Mouse (Mus musculus) heart, embryonic 13.5 days (tissue): ENCODE results near the gene Nupr1l. TPM values are rescaled to one million over a fixed set of nuclear protein-coding genes. Genes with fewer than 3 reads are reported as not detected.

Experiments
- ATAC-seq: fragments of 200-750 bp; cut with Nextera tagmentation; 2 replicates; pipeline ENCODE4 v1.8.0; 2017; ENCODE audit warnings: moderate TSS enrichment; ENCODE audit not compliant: insufficient number of reproducible peaks, low FRiP score, low TSS enrichment; ENCODE audit errors: extremely low read depth
- H3K27ac ChIP-seq: fragments of 300-500 bp; sonication (generic); replicated peaks from 2 replicates; pipeline ENCODE4 v1.5.1; 2015; ENCODE audit warnings: moderate library complexity, mild to moderate bottlenecking, inconsistent platforms
- H3K27me3 ChIP-seq: fragments of 300-500 bp; sonication (generic); replicated peaks from 2 replicates; pipeline ENCODE4 v1.6.1; 2015; ENCODE audit warnings: mild to moderate bottlenecking, inconsistent platforms
- H3K36me3 ChIP-seq: fragments of 300-500 bp; sonication (generic); 2 replicates; pipeline ENCODE4 v1.6.1; 2015; ENCODE audit warnings: mild to moderate bottlenecking, inconsistent platforms
- H3K4me1 ChIP-seq: fragments of 300-500 bp; sonication (generic); 2 replicates; pipeline ENCODE4 v1.6.1; 2015; ENCODE audit warnings: inconsistent platforms
- H3K4me2 ChIP-seq: fragments of 300-500 bp; sonication (generic); 2 replicates; pipeline ENCODE4 v1.6.1; 2015; ENCODE audit warnings: inconsistent platforms, mild to moderate bottlenecking, moderate library complexity
- H3K4me3 ChIP-seq: fragments of 300-500 bp; sonication (generic); 2 replicates; pipeline ENCODE4 v1.5.1; 2015; ENCODE audit warnings: moderate library complexity, mild to moderate bottlenecking, inconsistent platforms
- H3K9ac ChIP-seq: fragments of 300-500 bp; sonication (generic); 2 replicates; pipeline ENCODE4 v1.6.1; 2015; ENCODE audit warnings: inconsistent platforms, mild to moderate bottlenecking, moderate library complexity
- H3K9me3 ChIP-seq: fragments of 300-500 bp; sonication (generic); 2 replicates; pipeline ENCODE4 v1.6.1; 2016; ENCODE audit warnings: inconsistent platforms
- WGBS: fragments of 180-500 bp; shearing (Covaris S2); methylation state at CpG from one replicate; pipeline ENCODE4 v1.1.7; 2015; ENCODE audit warnings: mixed read lengths; 5-methylcytosine and 5-hydroxymethylcytosine counted together
- polyA plus RNA-seq: library from polyadenylated mRNA; unstranded; fragments of >200 nt; fragmentation: Nextera tagmentation; extraction: Ambion mirVana; gene quantifications from 2 replicates; pipeline ENCODE4 v1.2.1, GENCODE M21; 2015

Nupr1l gene
- 1.6 and 1.7 TPM in 2 replicates for polyA plus RNA-seq

GRCm38 (mm10) chr5:129908242-129908965 lies at the start of gene Nupr1l:
Nupr1l (plus strand) TSS chr5:129908540.
- WGBS, result under 1% methylated on average over 63 of the region's 63 CpGs

DNA sequence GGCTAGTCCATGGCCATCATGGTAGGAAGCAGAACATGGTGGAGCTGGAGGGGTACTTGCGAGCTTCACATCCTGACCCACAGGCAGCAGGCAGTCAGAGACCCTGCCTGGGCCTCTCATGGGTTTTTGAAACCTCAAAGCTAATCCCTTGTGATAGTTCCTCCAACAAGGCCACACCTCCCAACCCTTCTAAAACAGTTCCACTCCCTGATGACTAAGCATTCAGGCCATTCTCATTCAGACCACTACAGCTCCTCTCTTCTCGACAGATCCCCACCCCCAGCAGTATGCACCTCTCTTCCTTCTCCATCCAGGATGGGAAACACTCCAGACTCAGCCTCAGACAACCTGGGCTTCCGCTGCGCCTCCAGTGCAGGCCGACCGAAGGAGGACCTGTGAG lies 46.0 kb upstream of the Nupr1l start:
- H3K27me3 ChIP-seq, result no peaks in the 10 kb centered on the region
- no peak overlapping the region for H3K27ac ChIP-seq
- peaks cover 6% of the 10 kb centered on the region for H3K4me1 ChIP-seq
- no peak for ATAC-seq
- 94% methylated on average over 6 of the region's 6 CpGs for WGBS
- no peak overlapping the region for H3K4me2 ChIP-seq
- no peaks in the 10 kb centered on the region for H3K9me3 ChIP-seq
- H3K9ac ChIP-seq, result no peak overlapping the region
- peaks cover 51% of the 10 kb centered on the region for H3K36me3 ChIP-seq
- no peak overlapping the region for H3K4me3 ChIP-seq

More at GRCm38 (mm10) chr5:129908242-129908965, at the start of gene Nupr1l:
- peak; percentile 94 for ATAC-seq
- no peaks in the 10 kb centered on the region for H3K27me3 ChIP-seq
- peak within 1 kb of the TSS; percentile 91 for H3K4me2 ChIP-seq
- peak within 1 kb of the TSS; percentile 89 for H3K9ac ChIP-seq
- peak within 1 kb of the TSS; percentile 88 for H3K27ac ChIP-seq
- H3K36me3 ChIP-seq, result no peaks in the 10 kb centered on the region
- peak within 1 kb of the TSS; percentile 69 for H3K4me3 ChIP-seq
- H3K9me3 ChIP-seq, result no peaks in the 10 kb centered on the region
- H3K4me1 ChIP-seq, result peaks cover 10% of the 10 kb centered on the region; the same call in 1 of the 2 replicates

- Histone ChIP-seq H3K4me2 (peak overlapping the region; percentile 57), H3K4me3 (peak overlapping the region; percentile 11; the same call in 1 of the 2 replicates), H3K9me3 (no peaks in the 10 kb centered on the region), H3K27me3 (no peaks in the 10 kb centered on the region), H3K27ac (no peak overlapping the region), H3K36me3 (peaks cover 35% of the 10 kb centered on the region), H3K9ac (peak overlapping the region; percentile 73), H3K4me1 (peaks cover 6% of the 10 kb centered on the region)
- ATAC-seq, result no peak
- WGBS, result 12% methylated on average over 18 of the region's 18 CpGs
Observed at GRCm38 (mm10) chr5:129864467-129864866, 43.9 kb upstream of the Nupr1l start.

GRCm38 (mm10) chr5:129865841-129866240 lies 42.5 kb upstream of the Nupr1l start:
- ATAC-seq, result no peak
- no peaks in the 10 kb centered on the region for H3K27me3 ChIP-seq
- WGBS, result 76% methylated on average over 12 of the region's 12 CpGs
- H3K27ac ChIP-seq, result no peak overlapping the region
- no peaks in the 10 kb centered on the region for H3K9me3 ChIP-seq
- no peak overlapping the region for H3K4me3 ChIP-seq
- H3K9ac ChIP-seq, result no peak overlapping the region
- H3K36me3 ChIP-seq, result peaks cover 23% of the 10 kb centered on the region
- H3K4me2 ChIP-seq, result no peak overlapping the region
- peaks cover 6% of the 10 kb centered on the region for H3K4me1 ChIP-seq

- no peaks in the 10 kb centered on the region for H3K36me3 ChIP-seq
- H3K9me3 ChIP-seq, result no peaks in the 10 kb centered on the region
- H3K27ac ChIP-seq, result no peak overlapping the region
- no peaks in the 10 kb centered on the region for H3K27me3 ChIP-seq
- no peak overlapping the region for H3K9ac ChIP-seq
- 0 out of 2 replicates have a peak, but pooled peaks cover under 1% of the 10 kb centered on the region for H3K4me1 ChIP-seq
- 81% methylated on average over 19 of the region's 19 CpGs for WGBS
- no peak overlapping the region for H3K4me3 ChIP-seq
- ATAC-seq, result no peak
- no peak overlapping the region for H3K4me2 ChIP-seq
Observed at GRCm38 (mm10) chr5:129869238-129869995, 38.9 kb upstream of the Nupr1l start.

DNA sequence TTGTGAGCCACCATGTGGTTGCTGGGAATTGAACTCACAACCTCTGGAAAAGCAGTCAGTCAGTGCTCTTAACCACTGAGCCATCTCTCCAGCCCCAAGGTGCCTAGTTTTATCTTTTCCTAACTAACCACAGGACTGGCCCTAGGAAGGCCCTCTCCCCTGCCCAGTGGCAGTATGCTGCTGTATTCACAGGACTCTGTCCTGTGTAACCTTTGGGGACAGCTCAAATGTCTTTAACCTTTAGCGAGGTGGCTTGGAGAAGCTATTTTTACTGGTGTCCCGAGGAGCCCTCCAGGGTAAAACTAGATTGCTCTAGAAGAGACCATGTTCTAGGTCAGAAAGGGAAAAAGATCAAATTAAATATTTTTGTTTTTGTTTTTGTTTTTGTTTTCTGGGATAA lies 37.1 kb upstream of the Nupr1l start:
- H3K4me2 ChIP-seq, result no peak overlapping the region
- H3K36me3 ChIP-seq, result no peaks in the 10 kb centered on the region
- H3K27ac ChIP-seq, result no peak overlapping the region
- H3K9ac ChIP-seq, result no peak overlapping the region
- no peak for ATAC-seq
- 62% methylated on average over 2 of the region's 2 CpGs for WGBS
- no peaks in the 10 kb centered on the region for H3K4me1 ChIP-seq
- no peaks in the 10 kb centered on the region for H3K9me3 ChIP-seq
- H3K27me3 ChIP-seq, result no peaks in the 10 kb centered on the region
- H3K4me3 ChIP-seq, result no peak overlapping the region

DNA sequence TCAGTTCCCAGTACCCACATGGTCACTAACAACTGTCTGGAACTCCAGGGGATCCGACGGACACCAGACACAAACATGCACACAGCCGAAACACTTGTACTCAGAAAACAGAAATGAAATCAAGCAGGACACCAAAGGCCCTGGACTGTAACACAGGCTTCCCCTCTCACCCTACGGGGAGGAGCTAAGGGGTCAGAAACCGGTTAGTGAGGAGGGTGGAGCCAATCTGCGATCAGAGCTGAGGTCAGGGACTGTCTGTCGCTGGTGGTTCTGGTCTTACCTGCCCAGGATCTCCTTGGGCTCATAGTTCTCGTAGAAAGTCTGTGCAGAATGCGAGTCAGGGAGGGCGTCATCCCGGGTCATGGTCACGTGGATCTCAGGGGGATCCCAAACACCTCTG lies 34.4 kb upstream of the Nupr1l start:
- Histone ChIP-seq H3K27ac (no peak overlapping the region), H3K9me3 (no peaks in the 10 kb centered on the region), H3K4me3 (no peak overlapping the region), H3K4me1 (peaks cover 8% of the 10 kb centered on the region), H3K36me3 (no peaks in the 10 kb centered on the region), H3K27me3 (no peaks in the 10 kb centered on the region), H3K9ac (no peak overlapping the region), H3K4me2 (no peak overlapping the region)
- ATAC-seq, result no peak
- WGBS, result 75% methylated on average over 12 of the region's 12 CpGs

DNA sequence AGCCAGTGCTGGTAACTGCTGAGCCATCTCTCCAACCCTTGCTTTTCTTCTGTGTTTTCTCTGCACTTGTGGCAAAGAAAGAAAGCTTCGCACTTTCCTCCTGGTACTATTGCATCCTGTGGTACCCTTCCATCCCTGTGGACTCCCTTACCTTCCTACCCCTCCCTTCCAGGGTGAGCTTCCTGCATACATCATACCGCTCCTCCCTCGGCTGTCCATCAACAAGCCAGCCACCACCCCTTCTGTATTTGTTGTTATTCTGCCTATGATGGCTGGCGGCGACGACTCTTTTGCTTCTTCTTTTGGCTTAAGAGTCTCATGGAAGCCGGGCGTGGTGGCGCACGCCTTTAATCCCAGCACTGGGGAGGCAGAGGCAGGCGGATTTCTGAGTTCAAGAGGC lies 33.2 kb upstream of the Nupr1l start:
- Histone ChIP-seq H3K4me2 (no peak overlapping the region), H3K4me1 (peaks cover 8% of the 10 kb centered on the region), H3K36me3 (peaks cover 3% of the 10 kb centered on the region), H3K9me3 (no peaks in the 10 kb centered on the region), H3K27me3 (no peaks in the 10 kb centered on the region), H3K9ac (no peak overlapping the region), H3K27ac (no peak overlapping the region), H3K4me3 (no peak overlapping the region)
- 68% methylated on average over 11 of the region's 11 CpGs for WGBS
- no peak for ATAC-seq

DNA sequence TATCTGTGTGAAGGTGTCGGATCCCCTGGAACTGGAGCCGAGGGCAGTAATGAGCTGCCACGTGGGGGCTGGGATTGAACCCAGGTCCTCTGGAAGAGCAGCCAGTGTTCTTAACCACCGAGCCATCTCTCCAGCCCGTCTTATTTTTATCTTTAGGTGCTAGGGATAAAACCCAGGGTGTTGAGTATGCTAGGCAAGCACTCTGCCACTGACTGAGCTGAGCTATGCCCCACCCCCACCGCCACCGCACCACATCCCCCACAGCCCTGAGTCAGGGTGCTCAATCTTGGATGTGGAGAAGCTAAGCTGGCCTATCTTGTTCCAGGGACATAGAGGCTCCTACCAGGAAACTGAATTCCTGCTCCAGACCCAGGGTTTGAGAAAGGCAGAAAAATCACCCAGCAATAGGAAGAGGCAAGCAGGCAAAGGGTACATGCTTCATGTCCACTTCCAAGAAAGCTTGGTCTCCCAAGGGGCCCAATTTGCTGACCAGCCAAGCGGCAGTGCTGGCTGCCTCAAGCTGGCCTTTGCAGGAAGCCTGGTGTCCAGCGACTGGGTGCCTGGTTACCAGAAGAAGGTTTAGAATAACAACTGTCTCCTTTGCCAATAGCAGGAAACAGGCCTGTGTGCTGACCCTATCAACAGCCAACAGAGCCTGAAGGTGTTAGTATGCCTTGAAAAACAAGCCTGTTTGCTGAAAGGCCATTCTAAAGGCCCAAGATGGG lies 30.4 kb upstream of the Nupr1l start:
- Histone ChIP-seq H3K27ac (0 out of 2 replicates have a peak overlapping the region, but pooled peaks have one; percentile 24), H3K4me1 (peaks cover 8% of the 10 kb centered on the region)
- 45% methylated on average over 9 of the region's 9 CpGs for WGBS

DNA sequence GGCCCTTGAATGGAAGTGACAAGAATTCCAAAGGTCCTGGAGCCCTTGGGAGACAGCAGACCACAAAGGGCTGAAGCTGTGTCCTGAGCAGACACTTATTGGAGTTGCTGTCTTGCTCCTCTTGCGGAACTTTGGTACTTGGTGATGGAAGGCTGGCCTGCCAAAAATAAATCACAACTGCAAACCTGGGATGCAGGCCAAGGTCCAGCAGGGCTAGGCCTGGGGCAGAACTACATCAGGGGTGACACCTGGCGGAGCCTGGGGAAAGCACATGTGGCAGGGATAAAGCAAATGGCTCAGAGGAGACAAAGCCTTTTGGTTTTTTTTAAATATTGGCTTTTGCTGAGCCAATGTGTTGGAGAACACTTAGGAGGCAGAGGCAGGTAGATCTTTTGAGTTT lies 29.4 kb upstream of the Nupr1l start:
- H3K4me3 ChIP-seq, result no peak overlapping the region
- no peak for ATAC-seq
- no peaks in the 10 kb centered on the region for H3K27me3 ChIP-seq
- peaks cover 35% of the 10 kb centered on the region for H3K36me3 ChIP-seq
- no peak overlapping the region for H3K4me2 ChIP-seq
- WGBS, result 32% methylated on average over 2 of the region's 2 CpGs
- H3K4me1 ChIP-seq, result peaks cover 8% of the 10 kb centered on the region
- no peaks in the 10 kb centered on the region for H3K9me3 ChIP-seq
- H3K9ac ChIP-seq, result no peak overlapping the region
- H3K27ac ChIP-seq, result peak overlapping the region; percentile 65

More for the DNA sequence above, 30.4 kb upstream of the Nupr1l start:
- Histone ChIP-seq H3K9me3 (no peaks in the 10 kb centered on the region), H3K4me3 (no peak overlapping the region), H3K27me3 (no peaks in the 10 kb centered on the region), H3K9ac (no peak overlapping the region), H3K4me2 (no peak overlapping the region), H3K36me3 (peaks cover 28% of the 10 kb centered on the region)
- no peak for ATAC-seq

GRCm38 (mm10) chr5:129879888-129880287 lies 28.5 kb upstream of the Nupr1l start:
- H3K4me3 ChIP-seq, result no peak overlapping the region
- no peak overlapping the region for H3K4me2 ChIP-seq
- peaks cover 44% of the 10 kb centered on the region for H3K36me3 ChIP-seq
- ATAC-seq, result no peak
- no peak overlapping the region for H3K9ac ChIP-seq
- H3K27me3 ChIP-seq, result no peaks in the 10 kb centered on the region
- H3K27ac ChIP-seq, result no peak overlapping the region
- H3K4me1 ChIP-seq, result peaks cover 13% of the 10 kb centered on the region
- H3K9me3 ChIP-seq, result no peaks in the 10 kb centered on the region
- 61% methylated on average over 3 of the region's 3 CpGs for WGBS
